Mouse (Mus musculus): ENCODE results near the gene Iqcd.

DNA sequence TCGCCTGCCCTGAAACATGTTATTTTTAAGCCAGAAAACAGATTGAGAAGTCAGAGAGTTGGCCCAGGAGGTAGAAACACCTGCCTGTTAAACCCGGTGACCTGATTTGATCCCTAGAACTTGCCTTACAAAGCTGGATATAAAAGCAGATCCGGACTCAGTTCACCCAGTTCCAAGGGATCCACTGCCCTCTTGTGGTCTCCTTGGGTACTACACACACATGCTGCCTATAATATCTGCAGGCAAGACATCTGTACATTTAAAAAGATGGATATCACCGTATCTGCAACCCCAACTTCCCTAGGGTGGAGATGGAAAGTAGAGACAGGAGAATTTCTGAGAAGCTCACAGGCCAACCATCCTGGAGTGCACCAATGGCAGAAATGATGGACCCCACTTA, 27.1 kb downstream of the Iqcd start:
- TF ChIP-seq CTCF (IDR thresholded peaks at IDR 0.05; ENCODE audit: low read depth, low read length) (peak; percentile 19; the same call in 1 of the 2 replicates), POLR2A (IDR thresholded peaks at IDR 0.05; ENCODE audit: borderline replicate concordance, low read depth, low read length) (no peak)
